Comparison of ENCODE assay signal across 8 mouse cellular contexts in the genomic region with DNA sequence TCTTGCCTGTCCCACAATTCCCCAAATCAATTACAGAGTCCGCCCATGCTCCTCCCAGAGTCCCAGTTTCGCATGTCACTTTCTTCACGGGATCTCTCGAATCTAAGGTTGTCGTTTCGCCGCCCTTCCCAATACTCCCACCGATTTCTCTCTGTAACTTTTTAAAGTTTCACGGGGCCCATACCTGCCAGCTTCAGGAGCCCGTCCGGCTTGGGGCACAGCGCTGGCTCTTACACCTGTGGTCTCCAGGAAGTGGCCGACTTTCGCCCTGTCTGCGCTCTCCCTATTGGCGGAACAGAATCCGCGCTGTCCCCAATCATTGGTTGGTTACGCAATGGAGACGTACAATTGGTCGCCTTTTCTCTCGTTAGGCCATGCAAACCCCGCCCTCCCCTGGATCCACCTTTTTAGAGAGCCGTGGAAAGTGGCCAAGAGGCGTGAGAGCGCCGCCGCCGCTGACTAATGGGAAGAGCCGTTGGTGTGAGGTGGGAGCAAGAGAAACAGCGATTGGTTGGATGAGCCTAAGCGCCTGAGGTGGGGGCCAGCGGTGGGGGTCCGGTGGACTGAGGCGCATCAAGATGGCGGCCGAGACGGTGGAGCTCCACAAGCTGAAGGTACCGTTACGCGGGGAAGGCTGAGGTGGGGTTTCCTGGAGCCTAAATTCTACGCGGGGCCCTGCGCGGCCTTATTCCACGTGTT. TPM values are rescaled to one million over a fixed set of nuclear protein-coding genes. Genes with fewer than 3 reads are reported as not detected.
DNase-seq lines count a peak whose midpoint lies in the region; ATAC-seq and TF ChIP-seq lines count a peak whose summit lies in the region.

A gene (minus strand): TSS at position 288 of the 699 bp plus-strand sequence.

- WGBS in hindbrain, embryonic 10.5 days: under 1% methylated on average over 46 of the region's 46 CpGs
- under 1% methylated on average over 46 of the region's 46 CpGs for WGBS in lung, postnatal 0 days

- peaks cover 60% of the 10 kb centered on the region for H3K36me3 ChIP-seq in hindbrain, embryonic 10.5 days
- peaks cover 16% of the 10 kb centered on the region; the same call in 1 of the 2 replicates for H3K36me3 ChIP-seq in lung, postnatal 0 days (ENCODE audit: insufficient read depth, low read length)

- H3K9ac ChIP-seq in lung, postnatal 0 days (replicated peaks; ENCODE audit: low read depth): peak within 1 kb of the TSS; percentile 75

- ATAC-seq in frontal cortex, adult (ENCODE audit: low TSS enrichment): peak; percentile 99
- peak; percentile 99 for ATAC-seq in lung, postnatal 0 days

- peak within 1 kb of the TSS; percentile 91 for H3K27ac ChIP-seq in hindbrain, embryonic 10.5 days
- peak within 1 kb of the TSS; percentile 62; the same call in 1 of the 2 replicates for H3K27ac ChIP-seq in lung, postnatal 0 days (ENCODE audit: low read length)

- peak; percentile 26 for TF ChIP-seq CTCF in lung, postnatal 0 days (IDR thresholded peaks at IDR 0.05)

- H3K4me1 ChIP-seq in hindbrain, embryonic 10.5 days (replicated peaks): peaks cover 16% of the 10 kb centered on the region
- H3K4me1 ChIP-seq in lung, postnatal 0 days (ENCODE audit: insufficient read depth, low read depth, low read length): peaks cover 6% of the 10 kb centered on the region; the same call in 1 of the 2 replicates

- peak; percentile 80 for TF ChIP-seq EP300 in lung, postnatal 0 days (IDR thresholded peaks at IDR 0.05)

- peak within 1 kb of the TSS; percentile 88 for H3K4me3 ChIP-seq in hindbrain, embryonic 10.5 days
- peak within 1 kb of the TSS; percentile 63 for H3K4me3 ChIP-seq in lung, postnatal 0 days (ENCODE audit: low read depth, low read length)

- H3K9me3 ChIP-seq in hindbrain, embryonic 10.5 days: no peaks in the 10 kb centered on the region
- H3K9me3 ChIP-seq in lung, postnatal 0 days (ENCODE audit: low read length): no peaks in the 10 kb centered on the region

- no peaks in the 10 kb centered on the region for H3K27me3 ChIP-seq in hindbrain, embryonic 10.5 days (ENCODE audit: insufficient read depth, poor library complexity, severe bottlenecking)
- no peaks in the 10 kb centered on the region for H3K27me3 ChIP-seq in lung, postnatal 0 days (replicated peaks; ENCODE audit: insufficient read depth, low read length)

- peak within 1 kb of the TSS; percentile 68 for H3K4me2 ChIP-seq in lung, postnatal 0 days (replicated peaks; ENCODE audit: low read depth, low read length)

- peak; percentile 100 for DNase-seq in MN1 (ENCODE audit: low spot score)
- DNase-seq in cerebellum, adult 9-10 months: peak; percentile 100
- DNase-seq in hindbrain, embryonic 10.5 days (ENCODE audit: low spot score): peak; percentile 99
- DNase-seq in layer of hippocampus, adult 9-11 months: peak; percentile 99
- DNase-seq in lung, postnatal 0 days (ENCODE audit: low spot score): peak; percentile 100
- peak; percentile 99 for DNase-seq in ovary, postnatal 14 days (ENCODE audit: low spot score)
- DNase-seq in thymus, postnatal 14 days: peak; percentile 94

RNA-seq across cellular contexts. Expression of the gene that starts here (rescaled TPM):
- 74.1 and 97.0 TPM in 2 replicates for polyA plus RNA-seq in hindbrain, embryonic 10.5 days (2016; fragmentation: Nextera tagmentation; extraction: Ambion mirVana)
- 59.8 and 62.1 TPM in 2 replicates for polyA plus RNA-seq in lung, postnatal 0 days (2015; fragmentation: Nextera tagmentation; extraction: Ambion mirVana)

Comparison
In these comparisons a context has a peak if more than half of its experiments do, and no peak if none do; other contexts are left out.
1. Peak in every context shown above with its lines: DNase-seq, ATAC-seq, H3K4me3 ChIP-seq and H3K27ac ChIP-seq.